ENCODE assay signal across 9 mouse cellular contexts in the genomic region with DNA sequence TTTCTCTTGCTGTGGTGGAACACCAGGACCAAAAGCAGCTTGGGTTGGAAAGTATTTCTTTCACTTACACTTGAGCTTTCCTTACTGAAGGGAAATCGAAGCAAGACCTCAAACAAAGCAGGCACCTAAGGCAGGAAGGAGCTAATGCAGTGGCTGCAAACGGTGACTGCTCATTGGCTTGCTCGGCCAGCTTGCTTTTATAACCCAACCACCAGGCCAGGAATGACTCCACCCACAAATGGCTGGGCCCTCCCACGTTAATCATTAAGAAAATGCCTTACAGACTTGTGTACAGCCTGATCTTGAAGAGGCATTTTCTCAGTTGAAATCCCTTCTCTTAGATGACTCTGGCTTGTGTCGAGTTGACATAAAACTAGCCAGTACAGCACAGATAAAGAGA. TPM values are rescaled to one million over a fixed set of nuclear protein-coding genes. Genes with fewer than 3 reads are reported as not detected.
A peak's percentile ranks its signal among the peaks of the same experiment; 100 is the strongest.
DNase-seq lines count a peak whose midpoint lies in the region; ATAC-seq lines count a peak whose summit lies in the region.
"Had no signal": no experiment of that assay in that cellular context is flagged by ENCODE, and none has a peak within 500 bp of the region (broad histone marks: within the 10 kb centered on the region; RNA-seq: fewer than 3 reads in every experiment).

No protein-coding gene starts in this region.

- DNase-seq in adrenal gland, postnatal 10 days, result peak; percentile 54
- no peak for DNase-seq in adrenal gland, postnatal 25 days
- peak; percentile 26 for DNase-seq in T-cell, adult 2 months (ENCODE audit: low spot score)
- DNase-seq in lung, postnatal 25 days (ENCODE audit: low spot score), result peak; percentile 43
- no peak for DNase-seq in retina, embryonic 14.5 days (ENCODE audit: low spot score)
- no peak for DNase-seq in heart, adult 8-10 months (ENCODE audit: low spot score)

- no peaks in the 10 kb centered on the region for H3K9me3 ChIP-seq in kidney, embryonic 16.5 days (ENCODE audit: low read length)
- H3K9me3 ChIP-seq: midbrain, embryonic 13.5 days had no signal

- no peak overlapping the region for H3K4me2 ChIP-seq in kidney, embryonic 16.5 days (replicated peaks; ENCODE audit: low read depth, low read length)
- H3K4me2 ChIP-seq: midbrain, embryonic 13.5 days had no signal

- H3K36me3 ChIP-seq in kidney, embryonic 16.5 days (ENCODE audit: insufficient read depth, low read length), result no peaks in the 10 kb centered on the region
- H3K36me3 ChIP-seq: midbrain, embryonic 13.5 days had no signal

- peak overlapping the region; percentile 67 for H3K27ac ChIP-seq in kidney, embryonic 16.5 days (ENCODE audit: low read length)
- H3K27ac ChIP-seq: midbrain, embryonic 13.5 days had no signal

- no peak overlapping the region for H3K4me3 ChIP-seq in kidney, embryonic 16.5 days (ENCODE audit: low read length)
- H3K4me3 ChIP-seq: midbrain, embryonic 13.5 days had no signal

- no peak overlapping the region for H3K9ac ChIP-seq in kidney, embryonic 16.5 days (replicated peaks; ENCODE audit: low read length)
- H3K9ac ChIP-seq: midbrain, embryonic 13.5 days had no signal

- 52% methylated on average over 5 of the region's 5 CpGs for WGBS in kidney, embryonic 16.5 days

- peaks cover 36% of the 10 kb centered on the region for H3K4me1 ChIP-seq in kidney, embryonic 16.5 days (ENCODE audit: insufficient read depth, low read length)

- no peaks in the 10 kb centered on the region for H3K27me3 ChIP-seq in kidney, embryonic 16.5 days (ENCODE audit: insufficient read depth, low read length)
- H3K27me3 ChIP-seq: midbrain, embryonic 13.5 days had no signal

- ATAC-seq in kidney, embryonic 16.5 days (ENCODE audit: low FRiP score, low TSS enrichment), result no peak
- no peak for ATAC-seq in frontal cortex, adult (ENCODE audit: low TSS enrichment)
- ATAC-seq: midbrain, embryonic 13.5 days had no signal

RNA-seq across cellular contexts. Expression of a gene that starts 3.2 kb away (rescaled TPM):
- total RNA-seq in adrenal gland, postnatal 10 days (2021), result 100 to 1,000 TPM; 145 to 150 TPM
- 189 TPM in 2 replicates for total RNA-seq in adrenal gland, postnatal 25 days (2021)
- 23.2 and 24.8 TPM in 2 replicates for polyA plus RNA-seq in kidney, embryonic 16.5 days (2015; fragmentation: Nextera tagmentation; extraction: Ambion mirVana)
- total RNA-seq in heart, adult 8-10 months (2022), result 100 to 1,000 TPM in 3 of 4 experiments, 10 to 100 TPM in 1; 97.4 to 114 (median 105) TPM

Comparison
In these comparisons a context has a peak if more than half of its experiments do, and no peak if none do; other contexts are left out.
1. DNase-seq: peak in adrenal gland, postnatal 10 days (single experiment), T-cell, adult 2 months (single experiment) and lung, postnatal 25 days (single experiment); none in adrenal gland, postnatal 25 days (single experiment), retina, embryonic 14.5 days (single experiment) and heart, adult 8-10 months (single experiment).